Mouse (Mus musculus): ENCODE measurements at regions not wholly inside any gene's neighbourhood (a gene's known extent, or its start where the extent isn't known, plus 50 kb on each side); places are given as distances from the start of the nearest gene placed in this dataset.

DNA sequence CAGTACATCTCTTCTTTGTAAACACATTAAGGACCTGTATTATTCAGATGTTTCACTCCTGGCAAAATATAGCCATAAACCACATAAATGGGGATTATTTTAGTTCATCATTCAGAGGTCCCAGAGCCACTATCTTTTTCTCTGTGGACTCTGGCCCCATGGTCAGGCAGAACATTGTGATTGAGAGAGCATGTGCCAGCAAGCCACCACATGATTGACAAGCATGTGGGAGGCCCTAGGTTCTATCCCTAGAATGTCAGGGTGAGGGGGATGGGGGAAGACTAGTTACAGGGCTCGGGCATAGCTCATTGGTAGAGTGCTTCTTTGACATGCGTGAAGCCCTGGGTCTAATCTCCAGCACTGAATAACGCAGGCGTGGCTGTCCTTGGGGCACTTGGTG lies 57.1 kb upstream of the Foxn2 start:
- no peaks in the 10 kb centered on the region for H3K36me3 ChIP-seq (ENCODE audit: control insufficient read depth, insufficient read depth, low read length)
- H3K27ac ChIP-seq (ENCODE audit: low read depth, low read length): no peak overlapping the region
- H3K4me1 ChIP-seq (ENCODE audit: control insufficient read depth, insufficient read depth, low read depth, low read length): no peaks in the 10 kb centered on the region
- no peaks in the 10 kb centered on the region for H3K9me3 ChIP-seq (ENCODE audit: control insufficient read depth, low read length)
- ATAC-seq: no peak
- WGBS: 70% methylated on average over 4 of the region's 4 CpGs
- H3K27me3 ChIP-seq (replicated peaks; ENCODE audit: control insufficient read depth, insufficient read depth, low read length): no peaks in the 10 kb centered on the region
- H3K4me2 ChIP-seq (ENCODE audit: low read length): no peak overlapping the region
- H3K9ac ChIP-seq (ENCODE audit: low read depth, low read length): no peak overlapping the region
- H3K4me3 ChIP-seq (ENCODE audit: low read length): no peak overlapping the region

DNA sequence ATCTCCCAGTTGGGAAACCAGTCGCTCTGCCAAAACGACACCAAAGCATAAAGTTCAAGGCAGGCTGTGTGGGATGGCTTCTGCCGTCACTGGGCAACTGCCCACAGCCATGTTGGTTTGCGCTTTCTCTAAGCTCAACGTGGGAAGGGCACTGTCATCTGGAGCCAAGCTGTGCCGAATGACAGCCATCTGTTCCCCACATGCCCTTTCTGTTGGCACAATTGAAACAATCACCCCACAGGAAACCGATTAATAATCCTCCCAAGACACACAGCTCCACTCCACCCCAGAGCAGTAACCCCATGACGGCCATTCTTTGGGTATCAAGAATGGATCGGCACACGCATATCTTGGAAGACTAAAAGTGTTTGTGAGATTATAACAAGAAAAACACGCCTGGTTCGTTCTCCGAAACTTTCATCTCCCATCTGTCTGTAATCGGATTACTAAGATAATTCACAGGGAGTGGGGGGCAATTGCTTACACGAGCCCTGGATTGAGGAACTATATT lies 52.0 kb upstream of the Foxn2 start:
- no peaks in the 10 kb centered on the region for H3K36me3 ChIP-seq (ENCODE audit: control insufficient read depth, insufficient read depth, low read length)
- H3K4me3 ChIP-seq (ENCODE audit: low read length): no peak overlapping the region
- no peaks in the 10 kb centered on the region for H3K9me3 ChIP-seq (ENCODE audit: control insufficient read depth, low read length)
- H3K4me1 ChIP-seq (ENCODE audit: control insufficient read depth, insufficient read depth, low read depth, low read length): no peaks in the 10 kb centered on the region
- 51% methylated on average over 15 of the region's 15 CpGs for WGBS
- no peak overlapping the region for H3K27ac ChIP-seq (ENCODE audit: low read depth, low read length)
- ATAC-seq: peak; percentile 71
- H3K4me2 ChIP-seq (ENCODE audit: low read length): no peak overlapping the region
- no peak overlapping the region for H3K9ac ChIP-seq (ENCODE audit: low read depth, low read length)
- no peaks in the 10 kb centered on the region for H3K27me3 ChIP-seq (replicated peaks; ENCODE audit: control insufficient read depth, insufficient read depth, low read length)

DNA sequence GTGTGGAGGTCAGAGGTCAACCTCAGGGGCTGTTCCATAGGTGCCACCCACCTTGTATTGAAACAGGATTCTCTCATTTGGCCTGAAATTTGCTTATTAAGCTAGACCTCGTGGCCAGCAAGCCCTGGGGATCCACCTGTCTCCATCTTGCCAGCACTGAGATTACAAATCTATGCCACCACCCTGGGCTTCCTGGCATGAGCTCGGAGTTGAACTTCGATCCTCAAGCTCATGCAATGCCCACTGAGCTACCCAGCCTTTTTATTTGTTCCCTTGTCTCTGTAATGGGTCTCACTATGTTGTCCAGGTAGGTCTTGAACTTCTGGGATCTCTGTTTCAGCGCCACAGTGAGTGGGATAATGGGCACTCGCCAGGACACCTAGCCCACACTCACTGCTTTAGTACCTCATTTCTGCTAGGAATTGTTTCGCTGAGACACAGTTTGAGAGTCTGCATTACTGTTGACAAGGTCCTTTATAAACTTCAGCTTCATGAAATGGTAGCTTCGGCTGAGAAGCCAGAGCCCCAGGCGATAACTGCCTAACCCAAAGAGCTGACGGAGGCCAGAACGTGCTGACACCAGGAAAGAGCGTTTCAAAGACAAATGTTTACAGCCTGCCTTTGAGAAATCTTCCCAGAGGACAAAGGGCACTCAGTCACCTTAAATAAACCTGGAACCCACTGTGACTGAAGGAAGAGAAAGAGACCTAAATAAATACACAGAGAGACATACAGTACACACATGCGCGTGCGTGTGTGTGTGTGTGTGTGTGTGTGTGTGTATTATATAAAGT lies 50.6 kb upstream of the Foxn2 start:
- H3K27ac ChIP-seq (ENCODE audit: low read depth, low read length): no peak overlapping the region
- no peaks in the 10 kb centered on the region for H3K4me1 ChIP-seq (ENCODE audit: control insufficient read depth, insufficient read depth, low read depth, low read length)
- H3K9ac ChIP-seq (ENCODE audit: low read depth, low read length): no peak overlapping the region
- no peak overlapping the region for H3K4me3 ChIP-seq (ENCODE audit: low read length)
- no peak for ATAC-seq
- no peak overlapping the region for H3K4me2 ChIP-seq (ENCODE audit: low read length)
- H3K27me3 ChIP-seq (replicated peaks; ENCODE audit: control insufficient read depth, insufficient read depth, low read length): no peaks in the 10 kb centered on the region
- WGBS: 68% methylated on average over 14 of the region's 14 CpGs
- H3K9me3 ChIP-seq (ENCODE audit: control insufficient read depth, low read length): no peaks in the 10 kb centered on the region
- H3K36me3 ChIP-seq (ENCODE audit: control insufficient read depth, insufficient read depth, low read length): no peaks in the 10 kb centered on the region
